Mouse (Mus musculus) liver, adult 2 months (tissue): ENCODE results near the gene Dusp27. TPM values are rescaled to one million over a fixed set of nuclear protein-coding genes. Genes with fewer than 3 reads are reported as not detected.

Experiments used
- DNase-seq: peaks from one replicate; pipeline ENCODE4 v3.0.0-alpha.2; 2011; ENCODE audit warnings: low read depth, low spot score; ENCODE audit errors: extremely low read depth
- H3K27ac ChIP-seq: fragments of 200-500 bp; replicated peaks from 2 replicates; pipeline ENCODE4 v1.5.1; 2012; ENCODE audit warnings: low read depth, mild to moderate bottlenecking, control low read depth, inconsistent platforms, low read length; ENCODE audit not compliant: insufficient read depth
- H3K27me3 ChIP-seq: fragments of 200-500 bp; 2 replicates; pipeline ENCODE4 v1.6.1; 2012; ENCODE audit warnings: mild to moderate bottlenecking, moderate library complexity, low read length, inconsistent platforms; ENCODE audit not compliant: control insufficient read depth, insufficient read depth
- H3K36me3 ChIP-seq: fragments of 200-500 bp; 2 replicates; pipeline ENCODE4 v1.6.1; 2012; ENCODE audit warnings: low read length, inconsistent platforms; ENCODE audit not compliant: control insufficient read depth, insufficient read depth
- H3K4me1 ChIP-seq: fragments of 200-500 bp; 2 replicates; pipeline ENCODE4 v1.6.1; 2011; ENCODE audit warnings: low read length; ENCODE audit not compliant: control insufficient read depth, insufficient read depth
- H3K4me3 ChIP-seq: fragments of 200-500 bp; 2 replicates; pipeline ENCODE4 v1.5.1; 2011; ENCODE audit warnings: low read depth, mild to moderate bottlenecking, control low read depth, low read length, moderate library complexity; ENCODE audit not compliant: insufficient read depth
- H3K79me2 ChIP-seq: fragments of 200-500 bp; 2 replicates; pipeline ENCODE4 v1.6.1; 2012; ENCODE audit warnings: inconsistent platforms, mild to moderate bottlenecking, low read length, moderate library complexity; ENCODE audit not compliant: control insufficient read depth, insufficient read depth
- H3K9ac ChIP-seq: fragments of 200-500 bp; 2 replicates; pipeline ENCODE4 v1.6.1; 2012; ENCODE audit warnings: low read depth, mild to moderate bottlenecking, control low read depth, inconsistent platforms, low read length
- CTCF ChIP-seq: fragments of 200-500 bp; IDR thresholded peaks from 2 replicates; pipeline ENCODE4 v1.5.1; 2011; ENCODE audit warnings: low read depth, low read length, control low read depth
- POLR2A ChIP-seq: fragments of 200-500 bp; IDR thresholded peaks from 2 replicates; pipeline ENCODE4 v1.6.1; 2011; ENCODE audit warnings: low read length, control low read depth; ENCODE audit not compliant: insufficient read depth; ENCODE audit errors: extremely low read depth
- WGBS: fragments of 180-500 bp; shearing (Covaris S2); methylation state at CpG from one replicate; pipeline ENCODE4 v1.1.7; 2018; 5-methylcytosine and 5-hydroxymethylcytosine counted together
- polyA plus RNA-seq: library from polyadenylated mRNA; depleted of rRNA; stranded (reverse); fragments of >200 nt; gene quantifications from 2 replicates; pipeline ENCODE4 v1.2.3, GENCODE M21; 2012
- total RNA-seq: library from RNA; depleted of rRNA; stranded (reverse); fragments of >200 nt; gene quantifications from 2 replicates; pipeline ENCODE4 v1.2.3, GENCODE M21; 2014

Gene Dusp27
- total and polyA plus RNA-seq, 2 experiments = not detected

DNA sequence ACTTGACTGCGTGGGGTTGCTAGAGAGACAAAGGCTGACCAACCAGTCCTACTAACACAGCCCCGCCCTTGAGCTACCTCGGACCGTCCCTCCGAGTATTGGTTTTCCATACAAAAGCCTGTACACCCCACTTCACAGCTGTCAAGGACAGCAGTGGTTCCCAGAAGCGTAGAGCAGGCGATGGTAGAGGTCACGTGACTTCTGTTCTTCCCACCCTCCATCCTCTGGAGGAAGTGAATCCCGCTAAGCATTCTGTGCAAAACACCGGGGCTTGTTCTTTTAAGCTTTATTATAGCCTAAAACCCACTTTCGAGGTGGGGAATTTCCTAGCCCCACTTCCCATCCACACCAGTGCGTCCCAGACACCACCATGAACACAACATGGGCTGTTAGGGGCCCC, 30.0 kb upstream of the Dusp27 start:
- Histone ChIP-seq H3K4me1 (no peaks in the 10 kb centered on the region), H3K36me3 (no peaks in the 10 kb centered on the region), H3K27ac (no peak overlapping the region), H3K4me3 (no peak overlapping the region), H3K9ac (no peak overlapping the region), H3K79me2 (no peaks in the 10 kb centered on the region), H3K27me3 (peaks cover 7% of the 10 kb centered on the region)
- 71% methylated on average over 12 of the region's 12 CpGs for WGBS
- TF ChIP-seq CTCF (no peak), POLR2A (no peak)
- no peak for DNase-seq

DNA sequence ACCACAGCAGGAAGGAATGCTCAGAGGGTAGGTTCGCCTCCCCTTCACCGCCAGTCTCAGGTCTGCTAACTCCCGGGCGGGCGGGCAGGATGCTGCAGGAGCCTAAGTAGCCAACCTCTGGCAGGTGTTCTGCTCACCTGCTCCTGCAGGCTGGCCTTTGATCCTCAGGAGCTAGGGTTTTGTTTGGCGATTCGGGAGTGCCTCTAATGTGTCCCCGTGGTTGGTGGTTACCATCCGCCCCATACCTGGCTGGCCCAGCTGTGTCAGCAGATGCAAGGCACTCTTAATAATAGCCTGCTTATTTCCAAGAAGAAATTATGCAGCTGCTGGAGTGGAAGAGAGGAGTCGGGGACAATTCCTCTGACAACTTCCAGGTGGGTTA, 27.4 kb upstream of the Dusp27 start:
- Histone ChIP-seq H3K36me3 (no peaks in the 10 kb centered on the region), H3K79me2 (no peaks in the 10 kb centered on the region), H3K27ac (no peak overlapping the region), H3K4me3 (no peak overlapping the region), H3K4me1 (no peaks in the 10 kb centered on the region), H3K9ac (no peak overlapping the region), H3K27me3 (peaks cover 7% of the 10 kb centered on the region)
- no peak for DNase-seq
- TF ChIP-seq POLR2A (no peak), CTCF (no peak)
- WGBS = 22% methylated on average over 10 of the region's 10 CpGs

DNA sequence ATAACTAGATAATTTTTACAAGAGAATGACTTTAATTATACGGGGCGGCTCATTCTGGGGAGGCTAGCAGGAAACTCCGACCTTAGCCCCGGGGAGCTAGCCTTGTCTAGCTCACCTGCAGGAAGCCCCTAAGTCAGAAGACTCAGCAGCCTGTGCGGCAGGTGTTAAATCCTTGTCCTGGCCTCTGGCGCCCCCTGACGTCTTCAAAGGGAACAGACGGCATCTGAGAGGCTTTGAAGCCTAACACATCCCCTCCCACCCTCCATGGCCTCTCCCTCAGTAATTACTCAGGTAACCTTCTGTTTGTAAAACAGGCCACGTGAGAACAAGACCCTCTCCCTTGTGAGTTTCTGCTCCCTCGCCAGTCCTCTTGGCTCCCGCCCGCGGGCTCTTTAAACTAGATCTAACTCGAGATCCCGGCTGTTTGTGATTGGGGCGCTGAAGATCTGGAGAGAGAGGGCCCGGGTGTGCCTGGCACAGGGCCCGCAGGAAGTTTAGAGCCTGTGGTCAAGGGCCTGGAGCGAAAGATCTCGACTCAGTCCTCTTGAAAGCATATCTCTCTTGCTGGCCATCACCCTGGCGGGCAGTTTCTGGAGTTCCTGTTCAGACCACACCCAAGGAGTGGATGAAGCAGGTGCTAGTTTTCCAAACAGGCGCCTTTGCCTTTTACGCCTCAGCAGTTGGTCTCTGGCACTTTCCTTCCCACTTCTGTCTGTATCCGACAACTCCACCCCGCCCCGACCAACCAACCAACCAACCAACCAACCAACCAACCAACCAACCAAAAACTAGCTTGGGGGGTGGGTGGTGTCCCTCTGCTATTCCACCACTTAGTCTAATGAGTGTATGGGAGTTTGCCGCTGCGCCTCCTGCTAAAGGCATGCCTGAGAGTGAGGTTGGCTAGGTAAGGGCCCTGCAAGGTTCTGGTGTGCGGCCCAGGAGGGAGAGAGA, 26.7 kb upstream of the Dusp27 start:
- 10% methylated on average over 29 of the region's 29 CpGs for WGBS
- DNase-seq = peak; percentile 47

DNA sequence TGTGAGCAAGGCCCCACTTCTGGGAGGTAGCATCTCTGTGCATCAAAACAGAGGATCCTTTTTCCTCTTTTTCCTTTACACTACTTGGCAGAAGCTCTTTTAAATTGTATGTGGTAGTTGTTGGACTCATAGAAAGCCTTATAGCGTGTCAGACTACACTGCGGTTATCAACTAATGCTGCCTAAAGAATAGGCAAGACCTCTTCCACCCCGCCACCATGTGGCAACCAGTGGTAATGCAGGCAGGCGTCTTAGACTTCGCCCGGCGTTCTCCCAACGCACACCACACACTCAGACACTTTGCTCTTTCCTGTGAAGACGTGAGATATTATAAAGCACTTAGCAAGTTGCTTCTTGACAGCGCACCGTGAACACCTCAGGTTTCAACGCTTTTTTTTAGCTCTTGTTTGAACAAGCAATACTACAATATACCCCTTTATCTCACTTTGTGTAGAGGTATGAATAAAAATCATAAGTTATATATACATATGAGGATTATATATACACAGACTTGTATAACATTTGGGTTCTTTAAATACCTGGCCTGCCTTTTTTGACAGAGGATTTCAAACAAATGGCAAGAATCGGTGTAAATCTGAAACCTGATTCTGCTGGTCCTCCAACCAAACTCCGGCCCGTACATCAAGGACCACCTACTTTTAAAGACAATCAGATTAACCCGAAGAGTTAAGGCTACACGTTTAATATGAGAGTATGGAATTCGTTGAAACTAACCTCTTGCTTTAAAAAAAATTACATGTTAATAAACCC, 25.8 kb upstream of the Dusp27 start:
- no peak overlapping the region for H3K9ac ChIP-seq
- H3K4me1 ChIP-seq = no peaks in the 10 kb centered on the region
- no peaks in the 10 kb centered on the region for H3K36me3 ChIP-seq
- DNase-seq = peak; percentile 56
- H3K27ac ChIP-seq = no peak overlapping the region
- TF ChIP-seq POLR2A (no peak), CTCF (peak; percentile 96)
- 11% methylated on average over 18 of the region's 18 CpGs for WGBS
- H3K27me3 ChIP-seq = peaks cover 4% of the 10 kb centered on the region; the same call in 1 of the 2 replicates
- H3K4me3 ChIP-seq = no peak overlapping the region
- no peaks in the 10 kb centered on the region for H3K79me2 ChIP-seq

More for the DNA sequence above, 26.7 kb upstream of the Dusp27 start:
- H3K27me3 ChIP-seq = peaks cover 6% of the 10 kb centered on the region
- no peak for TF ChIP-seq POLR2A
- TF ChIP-seq CTCF = peak; percentile 96
- no peak overlapping the region for H3K27ac ChIP-seq
- H3K36me3 ChIP-seq = no peaks in the 10 kb centered on the region
- H3K79me2 ChIP-seq = no peaks in the 10 kb centered on the region
- H3K9ac ChIP-seq = no peak overlapping the region
- H3K4me3 ChIP-seq = no peak overlapping the region
- no peaks in the 10 kb centered on the region for H3K4me1 ChIP-seq

DNA sequence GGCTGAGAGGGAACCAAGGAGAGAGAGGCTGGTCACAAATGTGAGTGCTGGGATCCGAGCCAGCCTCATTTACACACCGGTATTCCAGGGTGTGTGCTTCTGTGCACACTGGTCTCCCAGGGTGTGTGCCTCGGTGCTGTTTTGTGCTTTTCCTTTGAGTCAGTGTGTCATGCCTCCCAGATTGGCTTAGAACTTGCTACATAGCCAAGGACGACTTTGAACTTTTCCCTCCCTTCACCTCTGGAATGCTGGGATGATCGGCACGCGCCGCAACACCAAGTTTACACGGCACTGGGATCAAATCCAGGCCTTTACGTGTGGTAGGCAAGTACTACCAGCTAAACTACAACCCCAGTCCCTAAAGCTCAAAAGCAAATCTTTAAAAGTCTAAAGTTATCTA, 24.3 kb upstream of the Dusp27 start:
- Histone ChIP-seq H3K79me2 (no peaks in the 10 kb centered on the region), H3K27me3 (peaks cover 4% of the 10 kb centered on the region; the same call in 1 of the 2 replicates), H3K36me3 (no peaks in the 10 kb centered on the region), H3K4me3 (no peak overlapping the region), H3K9ac (no peak overlapping the region), H3K4me1 (no peaks in the 10 kb centered on the region), H3K27ac (no peak overlapping the region)
- no peak for DNase-seq
- TF ChIP-seq POLR2A = no peak
- no peak for TF ChIP-seq CTCF
- 83% methylated on average over 10 of the region's 10 CpGs for whole genome bisulfite sequencing
